Mouse (Mus musculus) layer of hippocampus, postnatal 36 days (tissue): ENCODE measurements at regions not wholly inside any gene's neighbourhood (a gene's known extent, or its start where the extent isn't known, plus 50 kb on each side); places are given as distances from the start of the nearest gene placed in this dataset.

Experiments
- DNase-seq, 2 experiments: peaks; one replicate each; pipeline ENCODE4 v3.0.0; 2022

DNA sequence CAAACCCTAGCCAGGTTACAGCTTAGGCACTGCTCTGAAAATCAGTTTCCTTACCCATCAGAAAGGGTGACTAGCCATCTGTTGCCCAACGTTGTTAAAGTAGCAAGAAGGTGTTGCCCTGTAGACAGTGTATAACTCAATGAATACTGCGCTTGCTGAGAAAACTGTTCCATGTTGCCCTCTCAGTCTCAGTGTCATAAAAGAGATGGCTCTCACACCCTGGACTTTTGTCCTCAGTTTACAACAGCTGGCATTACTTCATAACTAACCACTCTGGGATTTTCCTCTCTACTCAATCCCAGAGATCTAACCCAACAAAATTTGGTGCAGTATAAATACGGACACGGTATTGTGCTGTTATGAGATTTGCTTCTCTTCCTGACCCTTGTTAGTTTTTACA is 252.1 kb upstream of the Cited2 start:
- DNase-seq: no peak

DNA sequence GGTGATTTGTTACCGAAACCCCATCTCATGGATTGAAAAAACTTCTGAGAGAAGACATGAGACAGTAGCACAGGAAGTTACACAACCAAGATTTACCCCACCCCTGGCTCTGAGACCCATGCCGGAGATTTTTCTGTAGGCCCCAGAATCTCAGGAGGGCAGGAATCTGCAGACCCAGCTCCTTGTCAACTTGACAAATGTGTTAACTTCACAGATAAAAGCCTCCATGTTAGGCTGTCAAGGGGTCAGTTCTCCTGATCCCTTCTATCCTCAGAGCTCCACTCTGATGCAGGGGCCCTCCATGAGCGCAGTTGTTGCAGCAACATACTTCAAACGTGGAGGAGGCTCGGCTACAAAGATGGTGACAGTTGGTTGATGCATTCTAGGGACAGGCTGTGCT is 250.5 kb upstream of the Cited2 start:
- no peak for DNase-seq

DNA sequence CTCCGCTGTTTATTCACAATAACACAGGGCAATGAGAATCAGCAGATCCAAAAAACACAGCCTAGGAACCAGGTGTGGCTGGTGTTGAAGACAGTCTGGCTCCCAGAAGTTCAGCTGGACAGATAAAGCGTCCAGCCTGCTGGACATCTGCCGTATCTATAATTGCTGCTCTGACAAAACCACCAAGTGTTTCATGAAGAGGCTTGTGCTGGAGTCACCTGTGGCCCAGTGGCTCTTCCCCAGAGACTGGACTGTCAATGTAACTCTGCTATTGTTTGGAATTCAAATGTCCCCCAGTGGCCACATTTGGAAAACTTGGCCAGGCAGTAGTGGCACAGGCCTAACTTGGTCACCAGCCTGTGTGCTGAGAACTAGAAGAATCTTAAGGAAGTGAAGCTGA is 247.0 kb upstream of the Cited2 start:
- no peak for DNase-seq

DNA sequence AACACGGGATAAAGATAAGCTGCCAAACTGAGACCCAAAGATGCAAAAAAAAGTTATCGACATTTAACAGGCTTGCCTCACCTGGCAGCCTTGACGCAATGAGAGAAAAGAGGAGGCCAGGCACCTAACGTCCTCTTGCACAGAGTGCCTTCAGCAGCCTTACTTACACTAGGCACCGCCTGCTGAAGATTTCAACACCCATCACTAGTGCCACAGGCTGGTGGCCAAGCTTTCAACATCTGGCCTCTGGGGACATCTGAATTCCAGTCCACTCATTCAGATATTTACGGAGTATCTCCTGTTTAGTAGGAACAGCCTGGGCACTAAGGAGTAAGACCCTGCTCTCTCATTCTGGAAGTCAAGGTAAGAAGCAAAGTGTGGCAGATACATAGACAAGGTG is 246.3 kb upstream of the Cited2 start:
- DNase-seq: no peak

DNA sequence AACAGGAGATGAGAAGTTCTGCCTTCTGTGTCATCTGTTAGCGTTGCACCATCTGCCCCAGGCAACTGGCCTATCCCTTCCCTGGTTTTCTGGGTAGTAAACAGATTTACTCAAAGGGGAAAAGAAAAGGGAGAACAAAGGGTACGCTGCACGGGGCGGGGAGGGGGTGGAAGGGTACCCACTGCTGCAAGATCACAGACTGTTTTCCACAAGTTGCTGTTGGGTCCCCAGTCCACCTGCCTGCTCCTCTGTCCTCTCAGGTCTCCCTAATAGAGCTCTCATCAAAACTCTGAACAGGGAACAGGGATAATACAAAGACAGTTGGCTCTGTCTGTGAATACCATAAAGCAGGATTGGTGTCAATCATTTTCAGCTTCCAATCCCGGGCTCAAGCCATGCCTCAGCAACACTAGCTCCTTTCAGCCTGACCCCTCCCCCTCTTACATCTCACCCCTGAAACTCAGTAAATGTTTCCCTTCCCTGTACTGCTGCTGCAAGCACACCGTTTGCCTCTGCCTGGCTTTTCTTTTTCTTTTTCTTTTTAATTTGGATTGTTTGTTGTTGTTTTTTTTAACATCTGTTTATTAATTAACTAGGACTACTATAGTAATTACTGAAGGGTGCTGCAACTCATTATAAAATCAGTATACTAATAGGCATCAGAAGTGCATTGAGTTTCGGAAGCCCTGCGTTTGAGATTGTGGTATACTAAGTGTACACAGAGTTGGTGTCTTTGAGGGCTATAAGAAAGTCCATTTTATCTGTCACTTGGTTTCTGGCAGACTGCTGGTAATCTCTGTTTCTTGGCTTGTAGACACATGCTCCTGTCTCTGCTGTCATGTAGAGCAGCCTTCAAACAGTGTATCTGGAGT is 244.0 kb upstream of the Cited2 start:
- peak; percentile 42 to 60 for DNase-seq

DNA sequence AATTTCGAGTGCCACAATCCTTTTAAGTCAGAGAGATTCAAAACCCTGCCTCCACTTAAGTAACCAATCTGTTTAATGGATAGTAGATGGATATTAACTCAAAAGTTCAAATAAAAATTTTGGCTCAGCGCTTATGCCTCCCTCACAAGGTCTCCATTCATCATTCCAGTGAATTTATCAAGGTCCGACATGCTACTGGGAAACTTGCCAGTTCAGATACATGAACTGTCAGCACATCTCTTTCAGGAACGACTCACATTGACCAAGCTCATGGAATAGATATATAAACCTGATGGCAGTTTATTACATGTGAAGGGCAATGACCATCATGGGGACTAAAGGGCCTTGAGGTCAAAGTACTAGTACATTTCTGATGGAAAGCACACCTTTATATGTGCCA is 240.3 kb upstream of the Cited2 start:
- no peak for DNase-seq

DNA sequence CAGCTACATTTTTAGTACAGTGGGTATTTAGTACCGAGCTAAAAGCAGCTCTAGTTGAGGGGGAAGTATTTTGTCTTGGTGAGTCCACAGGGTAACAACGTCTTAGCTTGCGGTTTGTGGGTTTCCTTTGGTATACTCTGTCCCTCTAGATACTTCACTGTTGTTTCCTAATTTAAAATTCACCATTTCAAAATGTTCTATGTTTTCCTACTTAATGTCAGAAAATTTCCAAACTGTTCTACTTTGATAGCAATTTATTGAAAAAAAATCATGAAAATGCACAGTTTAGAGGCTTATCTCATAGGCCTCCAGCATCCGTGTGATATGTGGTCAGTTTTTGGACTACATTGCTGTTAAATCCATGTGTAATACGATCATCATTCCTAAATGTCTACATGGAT is 238.0 kb upstream of the Cited2 start:
- no peak for DNase-seq

DNA sequence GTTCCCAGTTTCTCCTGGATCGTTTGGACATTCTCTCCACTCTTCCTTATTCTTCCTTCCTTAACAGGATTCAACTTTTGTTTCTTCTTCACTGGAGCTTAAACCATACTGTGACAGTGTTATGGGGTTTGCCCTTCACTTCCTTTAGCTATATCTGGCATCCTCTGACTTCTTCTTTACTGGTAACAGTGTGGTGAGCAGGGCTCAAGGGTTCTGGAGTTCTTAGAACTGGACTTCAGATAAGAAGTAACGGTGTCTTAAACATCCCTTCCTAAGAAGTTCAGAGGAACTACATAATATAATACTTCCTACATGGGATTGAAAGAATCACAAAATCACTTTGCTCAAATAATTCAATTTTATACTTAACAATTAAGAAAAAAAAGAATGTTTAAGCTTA is 237.5 kb upstream of the Cited2 start:
- DNase-seq: no peak

DNA sequence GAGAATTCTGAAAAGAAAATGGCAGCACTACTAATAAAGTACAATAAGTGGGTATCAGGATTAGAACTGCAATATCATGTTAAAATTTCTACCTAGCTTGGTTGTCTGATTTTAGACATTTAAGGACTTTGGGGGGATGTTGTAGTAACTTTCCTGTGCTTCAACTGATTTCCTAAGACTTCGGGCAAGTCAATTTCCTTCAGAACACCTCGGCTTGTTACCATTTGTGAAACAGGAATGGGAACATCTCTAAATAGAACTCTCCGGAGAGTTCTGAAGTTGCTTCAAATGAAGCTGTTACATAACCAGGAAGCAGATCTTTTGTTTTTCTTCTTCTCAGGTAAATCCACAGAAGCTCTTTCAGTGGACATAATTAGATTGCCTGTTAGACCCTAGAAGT is 237.0 kb upstream of the Cited2 start:
- DNase-seq: no peak

DNA sequence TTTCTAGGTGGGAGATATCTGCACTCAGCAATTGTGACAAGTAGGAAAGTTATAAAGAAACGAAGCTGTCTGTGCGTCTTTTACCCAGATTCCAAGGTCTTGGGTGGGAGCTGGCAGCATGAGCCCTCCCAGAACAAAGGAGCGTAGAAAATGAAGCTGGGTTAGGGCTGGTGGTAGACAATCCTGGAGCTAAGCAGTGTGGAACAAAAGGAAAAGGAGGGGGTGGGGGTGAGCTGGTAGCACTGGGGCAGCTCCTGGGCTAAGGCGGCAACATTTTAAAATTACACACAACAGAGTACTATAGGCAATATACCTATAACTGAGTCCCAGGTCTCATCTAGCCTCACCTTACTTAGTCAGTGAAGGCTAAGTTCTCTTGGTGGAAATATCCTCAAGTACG is 235.6 kb upstream of the Cited2 start:
- no peak for DNase-seq

DNA sequence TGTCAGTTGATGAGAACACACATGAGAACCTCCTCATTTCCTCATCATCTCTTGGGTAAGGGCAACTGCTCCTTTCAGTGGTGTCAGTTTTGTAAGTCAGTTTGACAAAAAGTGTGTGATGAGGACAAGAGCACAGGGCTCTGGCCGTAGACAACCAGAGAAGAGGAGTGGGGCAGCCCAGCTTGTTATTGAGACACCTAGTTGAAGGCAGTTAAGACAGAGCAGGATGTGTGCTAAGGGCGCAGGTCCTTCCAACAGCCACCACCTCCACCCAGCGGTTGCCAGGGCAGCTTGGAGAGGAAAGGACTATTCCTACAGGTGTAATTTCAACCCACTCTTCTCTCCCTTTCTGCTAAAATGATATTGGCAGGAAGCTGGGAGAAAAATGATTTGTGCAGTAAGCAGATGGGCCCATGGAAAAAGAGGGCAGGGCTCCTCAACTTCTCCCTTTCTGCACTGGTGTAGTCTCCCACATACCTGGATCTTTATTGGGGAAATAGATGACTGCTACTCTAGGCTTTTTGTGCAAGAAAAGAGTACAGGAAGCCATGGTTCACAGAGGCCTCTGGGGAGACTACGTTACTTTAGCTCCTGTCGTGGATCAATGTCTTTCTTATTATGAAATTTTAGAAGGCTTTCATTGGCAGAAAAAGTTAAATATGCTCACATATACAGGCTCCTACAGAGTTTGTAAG is 231.3 kb upstream of the Cited2 start:
- no peak for DNase-seq

DNA sequence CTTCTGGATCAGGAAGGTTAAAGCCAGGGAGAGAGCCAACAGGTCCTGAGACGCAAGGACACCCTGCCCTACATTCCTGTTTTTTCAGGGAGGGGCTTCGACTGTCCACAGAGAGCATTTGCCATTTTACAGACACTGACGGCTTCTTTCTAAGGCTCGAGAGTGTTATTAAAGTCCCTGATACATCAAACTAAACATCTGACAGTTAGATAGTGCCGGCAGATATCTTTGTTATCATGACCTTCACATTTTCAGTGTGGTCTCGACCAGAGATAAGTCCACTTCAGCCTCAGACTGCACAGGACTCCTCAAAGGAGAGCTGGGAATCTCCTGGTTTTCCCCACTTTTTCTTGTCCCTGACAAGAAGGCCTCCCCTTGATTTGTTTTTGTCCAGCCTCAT is 229.9 kb upstream of the Cited2 start:
- no peak for DNase-seq

DNA sequence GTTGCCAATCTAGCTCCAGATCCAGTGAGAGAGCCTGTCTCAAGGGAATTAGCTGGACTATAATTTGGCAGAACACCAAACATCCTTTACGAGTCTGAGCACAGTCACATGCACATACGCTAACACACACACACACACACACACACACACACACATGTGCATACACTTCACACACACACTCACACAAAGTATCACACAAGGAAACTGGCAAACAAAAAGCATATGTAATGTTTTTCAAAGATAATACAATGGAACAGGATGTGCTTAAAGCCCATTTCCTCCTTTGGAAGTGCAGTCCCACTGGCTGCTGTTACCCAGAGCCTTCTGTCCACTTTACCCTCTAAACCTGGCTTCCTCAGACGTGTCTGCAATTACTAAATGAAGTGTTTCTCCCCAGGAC is 226.2 kb upstream of the Cited2 start:
- DNase-seq: no peak

DNA sequence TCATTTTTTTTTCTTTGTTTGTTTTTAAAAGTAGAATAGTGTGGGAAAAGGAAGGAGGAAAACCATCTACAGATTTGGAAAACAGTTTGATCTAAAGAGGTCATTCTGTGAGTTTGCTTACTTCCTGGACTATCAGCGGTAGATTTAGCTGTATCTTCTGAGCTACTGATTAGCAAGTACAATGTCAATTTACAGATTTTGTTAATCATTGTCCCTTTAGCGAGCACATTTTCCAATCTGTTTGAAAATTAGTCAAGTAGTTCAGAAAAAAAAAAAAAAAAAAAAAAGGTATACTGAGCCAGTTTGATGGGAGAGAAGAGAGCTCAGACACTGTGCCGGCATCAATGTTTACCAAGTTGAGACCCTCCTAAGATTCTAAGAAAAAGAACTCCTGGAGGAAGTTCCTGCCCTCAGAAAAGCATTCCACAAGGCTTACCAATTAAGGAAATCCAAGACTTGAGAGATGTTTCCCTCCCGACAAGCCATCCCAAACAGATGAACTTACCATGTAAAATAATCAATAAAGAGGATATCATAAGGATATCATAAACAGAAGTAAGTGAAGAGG is 212.3 kb upstream of the Cited2 start:
- no peak for DNase-seq

DNA sequence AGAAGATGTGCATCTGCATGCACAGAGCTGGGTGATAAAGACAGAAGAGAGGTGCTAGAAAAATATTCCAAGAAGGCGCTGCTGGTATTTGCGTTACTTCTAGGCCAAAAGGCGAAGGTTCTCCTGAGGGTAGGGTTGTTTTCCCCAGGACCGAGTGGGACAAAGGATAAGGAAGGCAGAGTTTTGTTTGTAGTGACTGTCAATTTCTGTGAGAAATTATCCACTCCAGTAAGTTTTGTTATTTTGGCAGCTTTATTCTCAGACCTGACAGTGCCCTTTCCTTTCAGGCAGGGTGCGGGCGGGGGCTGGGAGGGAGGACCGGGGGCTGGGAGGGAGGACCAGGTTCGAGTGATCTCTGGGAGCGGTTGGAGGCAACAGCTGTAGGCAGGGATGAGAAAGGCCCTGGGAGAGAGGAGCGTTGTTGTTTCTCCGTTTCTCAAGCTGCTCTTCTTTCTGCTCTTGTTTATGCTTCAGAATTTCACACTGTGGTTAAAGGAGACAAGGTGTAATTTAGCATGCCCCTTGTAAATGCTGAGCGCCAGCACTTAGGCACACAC is 211.2 kb upstream of the Cited2 start:
- DNase-seq: no peak

DNA sequence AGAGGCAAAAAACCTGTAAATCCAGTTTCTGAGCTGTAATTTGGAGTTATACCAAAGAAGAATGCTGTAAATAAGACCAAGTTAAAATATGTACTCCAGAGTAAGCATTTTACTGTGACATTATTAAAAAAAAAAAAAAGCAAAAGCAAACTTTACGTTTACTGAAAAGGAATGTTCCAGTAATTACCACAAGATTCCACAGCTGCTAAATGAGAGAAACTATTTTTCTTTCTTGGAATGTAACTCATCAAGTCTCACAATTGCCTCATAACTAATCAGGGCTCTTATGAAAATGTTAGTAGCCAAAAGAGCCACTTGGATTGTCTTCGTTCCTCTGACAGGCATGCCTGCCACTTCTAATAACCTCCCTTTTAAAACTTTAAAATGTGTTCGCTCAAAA is 210.5 kb upstream of the Cited2 start:
- DNase-seq: no peak

DNA sequence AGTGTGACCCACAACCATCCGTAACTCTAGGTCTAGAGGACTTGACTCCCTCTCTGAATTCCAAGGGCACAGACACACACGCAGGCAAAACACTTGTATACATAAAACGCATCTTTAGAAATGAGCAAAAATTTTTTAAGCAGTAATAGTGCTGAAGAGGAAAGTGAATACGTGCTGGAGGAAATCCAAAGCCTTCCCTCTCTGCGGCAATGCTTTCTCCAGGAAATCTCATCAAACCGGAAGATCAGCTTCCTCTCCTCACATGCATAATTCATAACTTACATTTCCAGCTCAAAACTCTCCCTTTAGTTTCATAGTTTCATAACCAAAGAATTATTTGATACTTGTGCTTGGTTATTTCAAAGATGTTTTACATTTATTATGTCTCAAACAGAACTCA is 209.3 kb upstream of the Cited2 start:
- DNase-seq: no peak

DNA sequence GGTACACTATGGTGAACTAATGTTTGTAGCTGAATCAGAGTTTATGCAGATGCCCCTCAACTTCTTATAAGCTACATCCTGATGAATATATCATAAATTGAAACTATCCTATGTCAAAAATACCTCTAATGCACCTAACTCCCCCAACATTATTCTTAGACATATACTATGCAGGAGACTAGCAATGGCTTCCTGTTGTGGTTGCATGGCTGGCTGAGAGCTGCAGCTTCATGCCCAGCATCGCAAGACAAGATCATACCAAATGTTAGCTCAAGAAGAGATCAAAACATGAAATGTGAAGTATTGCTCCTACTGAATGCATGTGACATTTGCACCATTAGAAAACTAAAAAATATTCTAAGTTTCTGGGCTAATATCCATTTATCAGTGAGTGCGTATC is 206.9 kb upstream of the Cited2 start:
- no peak for DNase-seq

DNA sequence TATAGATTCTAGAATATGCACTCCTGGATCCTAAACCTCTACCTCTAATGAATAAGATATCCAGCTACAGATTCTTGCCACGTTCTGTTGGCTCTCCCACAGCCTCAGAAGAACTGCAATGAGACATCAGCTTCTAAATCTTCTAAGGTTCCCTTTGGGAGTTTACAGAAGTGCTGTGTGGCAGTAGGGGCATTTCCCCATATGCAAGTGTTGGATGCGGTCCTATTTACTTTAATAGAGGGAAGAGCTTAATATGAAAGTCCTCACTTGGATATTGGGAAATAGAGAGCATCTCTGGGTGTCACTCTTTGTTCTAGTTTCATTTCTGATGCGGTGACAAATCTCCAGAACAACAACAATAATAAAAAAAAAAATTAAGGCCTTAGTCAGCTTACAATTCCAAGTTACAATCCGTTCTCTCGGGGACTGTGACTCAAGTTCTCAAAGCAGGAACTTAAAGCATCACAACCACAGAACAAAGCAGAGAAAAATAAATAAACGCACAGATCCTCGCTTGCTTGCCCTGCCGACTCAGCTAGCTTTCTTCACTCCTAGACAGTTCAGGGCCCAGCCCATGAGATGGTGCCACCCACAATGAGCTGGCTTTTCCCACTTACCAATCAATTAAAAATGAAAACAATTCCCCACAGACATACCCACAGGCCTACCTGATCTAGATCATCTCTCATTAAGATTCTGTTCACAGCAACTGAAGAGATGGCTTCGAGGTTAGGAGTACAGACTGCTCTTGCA is 204.4 kb upstream of the Cited2 start:
- DNase-seq: no peak

DNA sequence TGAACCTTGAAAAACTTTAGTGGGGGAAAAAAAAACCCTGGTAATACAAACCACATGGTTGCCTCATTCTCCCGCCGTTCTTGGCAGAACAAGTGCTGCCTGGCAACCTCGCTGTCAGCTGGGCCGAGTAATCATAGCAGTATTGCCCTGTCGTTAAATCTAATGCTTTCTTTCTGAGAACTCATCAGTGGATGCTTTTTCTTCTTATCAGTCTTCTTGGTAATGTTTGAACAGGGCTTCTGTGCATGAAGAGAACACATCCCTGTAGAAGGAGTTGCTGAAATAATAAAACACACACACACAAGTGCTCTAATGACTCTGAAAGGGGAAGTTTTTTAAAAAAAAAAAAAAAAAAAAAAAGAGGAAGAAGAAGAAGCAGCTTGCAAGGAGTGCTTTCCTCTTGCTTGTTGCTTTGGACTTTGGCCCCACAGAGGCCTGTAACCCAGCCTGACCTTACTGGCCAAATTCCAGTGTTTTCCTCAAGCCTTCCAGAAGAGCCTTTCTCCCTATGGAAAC is 200.9 kb upstream of the Cited2 start:
- peak; percentile 29 to 32 for DNase-seq

DNA sequence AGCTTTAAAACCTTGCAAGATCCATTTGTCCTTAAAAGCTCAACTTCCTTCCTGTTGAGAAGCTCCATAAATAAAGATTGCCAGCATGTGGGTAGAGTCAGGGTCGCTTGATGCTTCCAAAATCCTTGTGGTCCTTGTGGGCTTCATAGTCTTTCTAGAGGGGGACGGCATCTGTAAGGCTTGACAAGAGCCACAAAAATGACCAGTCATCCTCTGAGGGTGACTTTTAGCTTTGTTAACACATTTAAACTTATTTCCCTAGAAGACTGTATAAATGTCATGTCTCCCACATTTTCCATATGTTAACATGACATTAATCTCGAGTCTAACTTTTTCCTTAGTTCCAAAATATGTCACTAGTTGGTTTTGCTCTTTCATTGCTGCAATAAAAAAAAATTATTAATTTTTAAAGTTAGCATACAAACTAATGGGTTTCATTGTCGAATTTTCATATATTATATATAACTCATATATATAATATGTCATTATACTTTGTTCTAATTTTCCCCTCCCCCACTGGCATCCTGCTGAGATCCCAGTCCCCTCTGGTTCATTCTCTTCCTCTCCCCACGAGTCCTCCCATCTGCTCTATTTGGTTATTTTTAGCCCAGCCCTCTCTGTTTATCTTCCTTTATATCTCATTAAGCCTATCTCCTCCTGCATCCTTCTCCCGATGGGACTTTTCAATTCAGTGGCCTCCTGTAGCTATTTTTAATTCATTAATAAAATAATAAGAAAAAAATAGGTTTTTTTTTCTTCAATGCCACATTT is 199.3 kb upstream of the Cited2 start:
- DNase-seq: no peak
